Mouse (Mus musculus): ENCODE data around the gene Nps.
"Not testable (repeated sequence)": the region's sequence is repeated elsewhere in the genome, so short reads cannot be mapped to it uniquely, and the experiment has no call there.

Gene Nps

DNA sequence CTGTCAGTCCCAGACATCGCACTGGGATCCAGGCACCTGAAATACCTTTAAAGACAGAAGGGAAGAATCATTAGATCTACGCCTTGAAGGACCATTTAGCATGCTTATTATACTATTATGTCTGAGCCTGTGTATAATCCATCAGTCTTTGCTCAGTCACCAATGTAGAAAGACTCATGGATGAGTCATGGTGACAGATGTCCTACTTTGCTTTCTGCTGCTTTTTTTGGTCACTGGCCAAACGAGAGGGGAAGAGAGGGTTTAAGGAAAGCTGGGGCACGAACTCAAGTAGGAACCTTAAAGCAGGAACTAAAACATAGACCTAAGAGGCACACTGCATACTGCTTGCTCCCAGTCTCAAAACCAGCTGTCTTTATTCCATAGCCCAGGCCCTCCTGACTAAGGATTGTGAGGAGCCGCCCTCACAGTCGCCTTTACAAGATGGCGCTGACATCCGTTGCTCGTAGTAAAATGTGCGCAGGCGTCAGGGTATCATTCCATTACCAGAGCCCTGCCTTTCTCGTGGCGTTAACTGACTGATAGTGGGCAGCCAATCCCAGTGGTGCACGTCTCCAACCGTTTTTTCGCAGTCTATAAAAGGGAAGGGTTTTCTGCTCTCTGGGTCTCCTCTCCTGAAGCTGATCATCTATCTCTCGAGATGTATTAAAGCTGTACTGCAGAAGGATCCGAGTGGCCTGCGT is at the start of gene Nps:
Nps (plus strand) TSS at position 651 of the 701 bp plus-strand sequence.
- DNase-seq (ENCODE audit: low spot score): not testable (repeated sequence)

DNA sequence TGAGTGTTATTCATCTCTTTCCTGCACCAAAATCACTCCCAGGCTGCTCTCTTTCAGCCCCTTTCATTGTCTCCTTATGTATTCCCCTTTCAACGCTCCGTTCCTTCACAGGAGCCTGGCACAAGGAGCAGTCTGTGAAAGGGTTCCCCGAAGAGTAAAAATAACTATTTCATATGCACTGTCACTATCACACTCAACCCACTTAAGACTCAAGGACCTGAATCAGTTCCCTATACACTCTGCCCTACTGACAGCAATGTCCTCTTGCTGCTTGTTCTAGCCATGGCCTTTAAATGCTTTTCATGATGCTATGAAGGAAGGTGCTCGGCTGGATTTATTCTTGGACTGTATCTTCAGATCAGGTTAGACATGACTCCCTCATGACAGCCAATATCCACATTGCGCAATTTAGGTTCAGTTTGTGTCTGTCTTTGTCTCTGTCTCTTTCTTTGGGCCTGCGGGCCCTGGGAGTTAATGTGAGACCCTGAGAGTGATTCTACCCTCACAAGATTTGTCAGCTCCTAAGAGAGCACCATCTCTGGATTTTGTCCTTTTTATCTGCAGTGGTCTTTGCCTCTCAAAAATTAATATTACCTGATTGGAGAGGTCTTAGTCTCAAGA is 49.4 kb upstream of the Nps start:
- no peak for DNase-seq (ENCODE audit: low spot score)

DNA sequence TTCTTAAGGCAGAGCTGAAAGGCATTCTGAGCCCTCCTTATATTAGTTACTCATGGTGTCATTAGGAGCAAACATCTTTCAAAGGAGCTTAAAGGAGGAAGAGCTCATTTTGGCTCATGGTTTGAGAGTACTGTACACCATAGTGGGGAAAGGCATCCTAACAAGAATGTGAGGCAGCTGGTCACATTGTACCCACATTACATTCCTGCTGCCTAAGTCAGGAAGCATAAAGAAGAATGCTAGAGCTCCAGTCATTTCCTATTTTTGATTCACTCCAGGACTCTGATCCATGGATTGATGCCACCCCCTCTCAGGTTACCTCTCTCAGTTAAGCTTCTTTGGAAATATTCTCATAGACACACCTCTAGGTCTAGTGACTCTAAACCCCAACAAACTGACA is 48.2 kb upstream of the Nps start:
- DNase-seq (ENCODE audit: low spot score): no peak

DNA sequence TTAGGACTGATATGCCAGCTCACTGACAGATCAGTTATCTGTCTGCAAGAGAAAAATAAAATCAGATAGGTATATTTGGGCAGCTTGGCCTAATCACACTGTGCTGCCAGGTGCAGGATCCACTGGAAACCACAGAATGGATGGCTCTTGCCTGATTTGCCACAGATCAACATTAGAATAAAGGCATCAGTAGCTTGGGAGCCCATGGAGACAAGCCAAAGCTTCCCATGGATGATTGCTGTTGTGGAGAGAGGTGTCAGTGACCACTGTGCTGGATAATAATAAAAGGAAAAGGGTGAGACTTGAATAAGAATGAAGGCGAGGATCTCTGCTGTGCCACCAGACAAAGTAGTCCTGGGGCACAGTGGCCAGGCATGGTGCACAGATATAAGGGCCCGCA is 47.7 kb upstream of the Nps start:
- no peak for DNase-seq (ENCODE audit: low spot score)

DNA sequence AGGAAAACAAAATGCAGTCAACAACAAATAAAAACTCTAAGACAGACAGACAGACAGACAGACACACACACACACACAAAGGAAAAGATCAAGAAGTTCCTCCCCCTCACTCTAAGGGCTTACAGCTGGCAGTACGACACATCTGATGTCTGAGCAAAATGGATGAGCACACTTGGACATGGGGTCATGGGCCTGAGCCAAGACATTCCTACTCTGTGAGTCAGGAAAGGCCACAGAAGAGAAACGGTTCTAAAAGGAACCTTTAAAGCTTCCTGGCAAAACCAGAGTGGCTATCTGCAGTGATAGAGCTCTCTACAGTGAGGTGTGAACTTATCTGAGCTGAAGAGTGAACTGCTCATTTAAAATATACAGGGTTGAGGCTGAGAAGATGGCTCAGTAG is 46.0 kb upstream of the Nps start:
- no peak for DNase-seq (ENCODE audit: low spot score)

DNA sequence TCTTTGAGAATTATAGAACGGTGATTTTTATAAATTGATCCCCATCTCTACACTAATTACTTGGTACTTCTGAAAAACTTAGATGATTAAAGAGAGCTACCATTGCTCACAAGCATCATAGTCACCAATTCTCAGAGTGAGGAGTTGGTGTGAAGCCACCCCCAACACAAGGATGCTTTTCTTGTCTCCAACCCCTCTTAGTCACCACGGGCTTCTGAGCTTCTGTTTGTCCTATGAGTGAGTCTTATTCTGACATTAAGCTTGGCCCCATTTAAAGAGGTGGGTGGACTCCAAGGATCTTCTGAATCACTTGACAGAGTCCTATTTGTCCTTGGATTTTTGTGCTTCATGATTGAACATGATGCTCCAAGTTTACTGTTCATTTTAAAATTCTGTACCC is 37.0 kb upstream of the Nps start:
- no peak for DNase-seq (ENCODE audit: low spot score)

DNA sequence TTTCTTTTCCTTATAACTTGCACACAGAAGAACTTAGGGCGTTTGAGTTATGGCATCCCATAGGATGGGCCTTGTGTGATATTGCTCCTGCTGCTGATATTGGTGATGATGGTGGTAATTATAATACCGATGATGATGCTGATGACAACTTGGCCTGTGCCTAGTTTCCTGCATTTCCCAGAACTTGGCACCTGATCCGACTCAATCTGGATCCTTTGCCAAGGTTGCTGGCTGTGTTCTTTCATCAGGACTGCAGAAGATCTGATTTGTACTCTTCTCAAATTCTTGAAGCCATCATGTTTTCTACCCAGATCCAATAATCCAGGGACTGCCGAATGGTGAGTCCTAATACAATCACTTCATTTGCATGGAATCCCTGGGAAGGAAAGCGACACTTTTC is 32.5 kb upstream of the Nps start:
- DNase-seq (ENCODE audit: low spot score): no peak

DNA sequence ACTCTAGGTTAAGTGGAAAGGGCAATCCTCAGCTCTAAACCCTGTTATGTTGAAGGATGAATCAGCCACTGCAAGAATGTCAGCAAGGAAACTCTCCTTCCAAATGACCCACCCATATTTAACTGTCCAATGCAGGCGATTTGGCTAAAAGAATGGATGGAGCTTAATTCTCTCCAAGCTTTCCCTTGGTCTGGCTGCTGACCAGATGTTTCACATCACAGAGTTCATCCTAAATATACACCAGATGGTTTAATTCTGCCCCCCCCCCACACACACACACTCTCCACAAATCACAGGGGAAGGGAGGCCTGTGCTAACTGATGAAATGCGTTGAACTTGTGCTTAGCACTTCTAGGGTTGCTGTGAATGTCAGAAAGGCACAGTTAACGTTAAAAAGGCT is 21.4 kb upstream of the Nps start:
- DNase-seq (ENCODE audit: low spot score): no peak

DNA sequence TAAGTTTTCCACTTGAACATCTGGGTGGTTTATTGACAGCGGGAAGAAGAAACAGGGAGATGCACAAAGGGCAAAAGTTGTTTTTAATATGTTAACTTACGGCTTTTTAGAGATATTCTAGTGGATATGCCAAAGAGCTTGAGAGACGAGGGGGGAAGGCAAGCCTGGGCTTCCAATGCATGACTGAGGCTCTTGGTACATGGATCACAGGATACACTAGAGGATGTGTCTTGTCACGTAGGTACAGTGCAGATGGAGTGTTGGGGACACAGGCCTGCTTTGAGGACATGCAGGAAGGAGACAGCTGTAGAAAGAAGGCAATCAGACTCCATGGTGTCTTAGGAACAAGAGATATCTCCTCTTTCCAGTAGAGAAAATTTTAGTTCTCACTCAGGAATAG is 19.1 kb upstream of the Nps start:
- no peak for DNase-seq (ENCODE audit: low spot score)

DNA sequence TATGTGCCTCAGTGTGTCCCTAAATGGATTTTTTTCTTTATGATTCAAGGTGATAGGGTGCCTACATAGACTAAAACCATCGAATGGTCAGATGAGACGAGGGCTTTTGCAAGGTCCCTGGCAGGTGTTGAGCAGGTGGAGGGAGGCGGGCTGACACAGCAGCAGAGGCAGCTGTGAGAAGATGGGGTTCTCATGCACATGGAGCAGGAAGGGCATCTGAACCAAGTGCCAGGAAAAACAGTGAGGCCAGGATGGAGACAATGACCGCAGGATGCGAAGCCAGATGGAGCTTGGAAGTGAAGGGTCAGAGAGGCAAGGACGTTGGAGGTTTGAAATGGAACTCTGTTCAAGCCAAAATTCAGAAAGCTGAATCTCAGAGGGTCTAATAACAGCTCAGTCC is 18.5 kb upstream of the Nps start:
- DNase-seq (ENCODE audit: low spot score): no peak

DNA sequence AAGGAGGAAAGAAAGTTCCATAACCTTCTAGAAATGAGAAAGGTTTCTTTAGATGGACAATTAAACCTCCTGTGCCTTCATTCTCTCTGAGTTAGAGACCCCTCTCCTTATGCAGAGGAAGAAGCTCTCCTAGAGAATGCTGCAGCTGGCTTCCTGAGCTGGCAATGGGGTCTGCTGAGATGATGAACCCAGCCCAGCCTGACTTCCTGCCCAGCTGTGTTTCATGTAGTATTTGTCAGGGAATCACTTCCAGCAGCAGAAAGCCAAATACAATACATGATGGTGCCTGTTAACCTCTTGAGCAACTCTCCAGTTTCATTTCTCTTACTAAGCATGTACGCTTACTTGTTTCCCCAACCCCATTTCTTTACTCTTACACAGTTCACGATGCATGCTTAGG is 17.9 kb upstream of the Nps start:
- DNase-seq (ENCODE audit: low spot score): no peak

DNA sequence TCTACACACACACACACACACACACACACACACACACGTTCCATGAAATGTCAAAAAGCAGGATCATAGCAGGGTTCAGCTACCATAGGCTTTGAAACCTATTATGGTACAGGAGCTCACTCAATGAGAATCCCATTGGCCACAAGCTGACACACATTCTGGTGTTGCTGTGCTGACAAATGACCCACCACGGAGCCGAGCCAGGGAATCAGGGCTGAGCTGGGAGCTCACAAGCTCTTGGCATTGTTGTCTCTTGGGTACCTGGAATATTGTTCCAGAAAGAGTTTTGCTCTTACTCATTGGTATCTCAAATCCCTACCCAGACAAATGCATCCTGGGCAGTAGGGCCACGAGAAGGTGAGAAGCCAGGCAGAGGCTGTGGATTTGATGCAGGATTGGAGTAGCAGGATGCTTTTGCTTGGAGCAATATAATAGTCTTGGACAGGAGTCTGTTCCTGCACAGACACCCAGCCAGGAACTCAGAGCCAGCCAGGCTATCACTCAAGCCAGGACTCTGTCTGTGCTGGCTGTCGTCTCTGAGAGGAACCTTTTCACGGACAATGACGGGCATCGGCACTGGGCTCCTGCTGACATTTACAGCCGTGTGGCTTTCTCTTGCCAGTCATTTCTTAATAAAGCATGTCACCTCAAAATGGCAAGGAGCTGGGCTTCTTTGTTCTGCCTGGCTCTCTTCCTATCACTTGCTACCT is 14.2 kb upstream of the Nps start:
- DNase-seq (ENCODE audit: low spot score): no peak

DNA sequence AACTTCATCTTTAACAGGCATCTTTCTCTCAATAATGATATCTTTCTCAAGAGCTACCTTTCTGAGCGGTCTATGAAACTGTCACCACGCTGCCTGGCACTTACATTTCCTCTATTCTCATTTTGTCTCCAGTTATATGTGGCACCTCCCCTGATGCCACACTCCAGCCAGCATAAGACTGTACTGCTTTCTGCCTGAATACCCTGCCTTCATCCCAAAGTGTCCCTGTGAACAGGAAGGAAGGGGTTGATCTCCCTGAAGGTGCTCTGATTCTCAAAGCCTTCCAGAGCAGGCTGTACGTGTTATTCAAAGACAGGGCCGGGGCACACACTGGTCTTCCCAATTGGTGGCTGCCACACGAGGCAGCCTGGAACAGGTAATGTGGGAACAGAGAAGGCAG is 12.1 kb upstream of the Nps start:
- DNase-seq (ENCODE audit: low spot score): no peak

DNA sequence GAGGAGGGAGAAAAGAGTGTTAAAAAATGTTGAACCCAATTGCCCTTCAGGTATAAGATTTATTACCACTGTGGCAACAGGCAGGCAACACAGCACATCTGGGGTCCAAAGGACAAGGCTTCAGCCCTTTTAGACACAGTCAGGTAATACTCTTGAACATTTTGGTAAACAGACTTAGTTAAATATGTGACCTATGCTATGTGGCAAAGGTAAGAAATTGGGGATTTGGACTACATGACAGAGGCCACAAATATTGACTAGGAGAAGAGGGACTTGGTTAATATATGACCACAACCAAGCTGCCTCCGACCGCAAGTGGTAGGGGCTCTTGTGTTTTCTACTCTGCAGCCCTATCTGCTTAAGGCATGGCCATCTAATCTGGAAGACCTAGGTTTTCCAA is 5.3 kb upstream of the Nps start:
- DNase-seq (ENCODE audit: low spot score): no peak

DNA sequence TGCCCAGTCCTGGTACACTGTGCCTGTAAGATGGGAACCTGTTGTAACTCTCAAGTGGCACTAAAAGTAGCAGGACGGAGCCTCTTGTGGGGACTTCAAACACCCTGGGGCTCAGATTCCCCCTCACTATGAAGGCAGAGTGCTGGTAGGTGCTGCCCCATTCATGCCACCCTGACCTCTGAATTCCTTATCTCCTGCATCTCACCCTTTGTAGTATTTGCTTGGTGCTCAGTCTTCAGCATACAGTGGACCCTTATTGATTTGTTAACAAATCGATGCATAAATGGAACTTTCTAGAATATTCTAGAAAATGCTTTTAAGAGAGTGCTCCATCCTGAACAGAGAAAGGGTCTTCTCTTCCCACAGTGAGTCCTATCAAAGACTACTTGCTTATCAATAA is 4.1 kb upstream of the Nps start:
- DNase-seq (ENCODE audit: low spot score): no peak

DNA sequence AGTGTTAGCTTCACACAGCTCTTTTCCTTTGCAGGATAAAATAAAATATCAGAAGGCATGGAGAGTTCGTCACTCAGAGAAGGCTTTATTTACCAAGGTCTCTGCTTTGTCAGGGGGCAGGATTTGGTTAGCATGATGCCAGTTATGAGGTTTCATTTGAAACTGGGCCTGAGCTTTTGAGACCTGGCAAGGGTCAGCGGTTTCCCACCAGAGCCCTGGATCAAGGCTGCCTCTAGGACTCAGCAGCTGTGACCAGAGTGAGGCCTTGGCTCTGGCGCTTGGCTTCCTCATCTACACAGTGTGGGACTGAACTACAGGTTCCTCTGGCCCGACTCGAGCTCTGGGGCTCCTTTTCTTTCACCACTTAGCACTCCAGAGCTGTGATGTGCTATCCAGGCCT is 12.5 kb downstream of the Nps start:
- DNase-seq (ENCODE audit: low spot score): no peak

DNA sequence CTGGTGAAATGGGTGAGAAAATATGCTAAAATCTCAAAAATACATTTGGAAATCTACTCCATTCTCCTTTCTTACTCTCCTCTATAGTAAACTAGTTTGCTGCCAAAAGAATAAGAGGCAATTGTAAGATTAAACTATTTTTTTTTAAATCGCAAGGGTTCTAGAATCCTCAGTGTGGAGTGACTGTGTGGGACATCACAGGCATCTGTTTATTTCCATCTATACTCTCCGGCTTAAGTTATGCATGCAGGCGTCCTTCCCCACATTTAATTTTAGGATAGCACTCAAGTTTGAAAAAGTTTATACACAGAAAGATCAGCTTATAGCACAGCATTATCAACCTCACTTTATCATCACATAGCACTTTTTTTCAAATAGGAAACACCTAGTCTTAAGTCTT is 24.7 kb downstream of the Nps start:
- DNase-seq (ENCODE audit: low spot score): no peak

DNA sequence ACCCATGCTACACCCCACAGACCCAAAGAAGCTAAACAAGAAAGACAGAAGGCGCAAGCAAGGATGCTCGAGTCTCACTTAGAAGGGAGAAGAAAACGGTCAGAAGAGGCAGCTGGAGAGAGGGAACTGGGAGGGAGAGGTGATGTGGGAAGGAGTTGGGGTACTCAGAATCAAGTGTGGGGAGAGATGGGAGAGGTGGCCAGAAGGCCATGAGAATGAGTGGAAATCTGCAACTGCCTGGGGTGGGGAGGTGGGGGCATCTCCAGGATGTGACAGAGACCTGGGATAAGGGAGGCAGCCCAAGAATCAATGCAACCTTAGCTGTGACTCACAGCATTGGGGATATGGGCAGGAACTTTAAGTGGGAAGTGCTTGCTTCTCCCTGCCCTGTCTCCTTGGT is 31.5 kb downstream of the Nps start:
- DNase-seq (ENCODE audit: low spot score): no peak

DNA sequence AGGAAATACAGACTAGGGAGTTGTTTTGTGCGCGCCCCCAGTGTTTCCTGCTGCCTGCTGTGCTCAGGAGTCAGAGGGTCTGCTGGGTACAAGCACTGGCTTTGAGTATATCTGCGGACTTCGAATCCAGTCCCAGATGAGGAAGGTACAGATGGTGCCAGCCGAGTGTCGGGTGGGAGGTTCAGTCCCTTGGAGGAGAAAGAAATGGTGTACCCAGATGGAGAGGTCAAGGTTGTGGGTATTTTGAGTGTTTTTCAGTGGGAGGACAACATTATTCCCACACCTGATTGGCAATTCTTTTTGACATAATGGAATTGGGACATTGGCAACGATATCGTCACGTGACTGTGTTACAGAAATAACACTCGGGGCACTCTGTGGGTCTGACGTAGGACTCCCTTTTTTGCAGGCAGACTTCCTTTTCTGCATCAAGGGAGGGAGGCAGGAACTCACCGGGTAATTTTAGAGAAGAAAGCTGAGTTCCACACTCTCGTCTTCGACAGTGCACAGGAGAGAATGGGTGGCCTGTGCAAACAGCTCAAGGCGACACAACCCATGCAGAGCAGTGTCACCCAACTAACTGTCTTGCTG is 33.2 kb downstream of the Nps start:
- no peak for DNase-seq (ENCODE audit: low spot score)

DNA sequence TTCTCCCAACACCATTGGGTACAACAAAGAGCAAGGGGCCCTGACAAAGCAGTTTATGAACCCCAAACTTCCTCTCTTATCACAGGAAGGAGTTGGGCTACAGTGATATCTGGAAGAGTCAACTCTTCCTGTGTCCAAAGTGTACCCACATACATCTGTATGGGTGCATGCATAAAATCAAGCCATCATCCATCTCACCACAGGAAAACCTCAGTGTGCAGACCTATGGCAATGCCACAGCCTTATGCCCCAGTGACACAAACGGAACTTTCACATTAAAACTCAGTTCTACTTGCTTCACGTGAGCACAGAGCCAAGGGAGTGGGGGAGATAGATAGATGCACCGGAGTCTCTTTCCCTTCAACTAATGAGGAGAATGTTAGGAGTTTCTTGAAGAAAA is 36.0 kb downstream of the Nps start:
- DNase-seq (ENCODE audit: low spot score): no peak

DNA sequence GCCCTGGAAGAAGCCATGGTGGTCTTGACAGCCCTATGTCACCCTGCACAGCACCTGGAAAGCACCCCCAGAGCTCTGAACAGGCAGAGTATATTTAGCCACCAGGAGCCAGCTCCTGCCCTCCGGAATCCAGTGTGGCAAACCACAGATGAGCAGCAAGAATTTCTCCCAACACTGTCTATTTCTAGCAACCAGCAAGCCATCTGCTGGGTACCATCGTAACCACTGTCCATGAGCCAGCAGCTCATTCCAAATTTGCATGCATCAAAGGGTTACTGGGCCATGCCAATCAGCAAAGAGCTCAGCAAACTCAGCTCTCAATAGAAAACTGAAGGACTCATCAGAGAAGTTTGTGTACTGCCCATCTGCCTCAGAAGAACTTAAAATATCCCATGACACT is 46.0 kb downstream of the Nps start:
- DNase-seq (ENCODE audit: low spot score): no peak

Measured in c-Kit-positive CD71-positive TER-119-positive erythroid progenitor cells, embryonic 14.5 days (primary cell).